Mouse (Mus musculus): ENCODE measurements at regions not wholly inside any gene's neighbourhood (a gene's known extent, or its start where the extent isn't known, plus 50 kb on each side); places are given as distances from the start of the nearest gene placed in this dataset.

DNA sequence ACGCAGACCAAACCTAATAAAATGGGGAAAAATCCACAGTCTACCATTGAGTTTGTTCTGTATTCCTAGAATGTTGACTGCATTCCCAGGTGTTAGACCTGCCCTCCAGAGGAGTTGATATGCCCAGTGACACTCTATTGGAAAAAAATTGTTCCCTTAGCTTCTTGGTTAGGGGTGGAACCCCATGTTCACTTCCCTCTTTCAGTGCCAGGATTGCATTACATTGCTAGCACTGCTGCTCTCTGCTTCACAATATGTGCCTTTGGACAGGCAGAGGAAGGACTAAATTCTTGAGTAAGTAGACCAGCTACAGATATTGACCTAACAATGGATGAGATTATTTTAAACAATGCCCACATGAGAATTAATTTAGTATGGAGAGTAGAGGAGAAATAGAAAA, 607.3 kb upstream of the Nr5a2 start:
- DNase-seq (ENCODE audit: low read depth) = no peak

DNA sequence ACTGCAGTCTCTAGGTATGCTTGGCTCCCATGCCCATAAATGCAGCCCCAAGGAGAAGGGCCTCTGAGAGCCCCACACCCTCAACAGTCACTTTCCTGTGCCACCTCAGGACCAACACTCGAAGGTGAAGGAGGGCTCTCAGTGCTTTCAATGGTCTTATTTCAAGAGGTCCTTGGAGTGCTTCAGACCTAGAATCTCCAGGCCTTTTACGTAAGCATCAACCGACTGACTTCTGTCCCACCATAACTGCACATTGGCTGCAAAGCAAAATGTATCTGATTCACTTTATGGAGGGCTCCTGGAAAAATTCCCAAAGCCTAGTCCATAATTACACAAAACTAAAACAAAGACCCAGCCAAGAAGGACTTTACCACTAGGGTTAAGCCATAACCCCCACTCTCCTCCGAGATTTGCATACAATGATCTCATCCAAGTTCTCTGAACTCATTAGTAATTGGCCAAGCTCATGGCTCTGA, 605.4 kb upstream of the Nr5a2 start:
- DNase-seq (ENCODE audit: low read depth) = no peak

- DNase-seq (ENCODE audit: low read depth) = no peak
These were observed 601.4 kb upstream of the Nr5a2 start for GRCm38 (mm10) chr1:137561686-137562085.

DNA sequence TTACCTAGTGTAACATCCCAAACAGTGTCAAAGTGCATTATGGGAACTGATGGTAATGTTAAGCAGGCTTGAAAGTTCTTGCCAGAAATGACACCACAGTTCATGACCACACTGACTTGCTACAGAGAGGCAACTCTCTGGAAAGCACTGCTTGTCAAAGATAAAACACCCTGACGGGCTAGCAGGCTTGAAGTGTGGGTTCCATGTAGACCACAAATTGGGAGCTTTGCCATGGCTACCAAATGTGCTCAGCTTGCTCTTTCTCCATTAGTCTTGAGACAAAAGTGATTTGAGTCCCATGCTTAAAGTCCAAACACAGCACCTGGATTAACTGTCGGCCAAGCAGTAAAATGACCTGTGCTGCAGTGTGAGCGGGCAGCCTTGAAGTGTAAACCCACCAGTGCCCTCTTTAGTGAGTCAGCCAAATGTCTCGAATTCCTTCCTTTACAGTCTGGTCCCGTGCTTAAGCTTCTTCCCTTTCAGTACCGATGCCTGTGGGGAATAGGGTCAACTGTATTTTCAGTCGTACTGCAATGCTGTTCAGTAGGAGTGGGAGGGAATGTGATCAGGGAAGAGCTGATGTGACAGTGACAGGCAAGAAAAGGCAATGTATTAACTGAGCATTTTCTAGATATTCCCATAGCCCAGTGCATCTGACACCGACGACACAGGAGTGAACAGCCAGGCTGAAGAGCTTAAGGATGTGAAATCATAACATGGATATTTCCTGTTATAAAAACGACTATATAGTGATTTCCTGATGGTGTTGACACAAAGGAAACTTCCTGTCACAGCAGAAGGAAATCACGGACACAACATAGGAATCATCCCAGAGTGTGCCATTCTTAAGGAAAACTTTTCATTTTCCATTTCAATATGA, 600.4 kb upstream of the Nr5a2 start:
- no peak for DNase-seq (ENCODE audit: low read depth)

DNA sequence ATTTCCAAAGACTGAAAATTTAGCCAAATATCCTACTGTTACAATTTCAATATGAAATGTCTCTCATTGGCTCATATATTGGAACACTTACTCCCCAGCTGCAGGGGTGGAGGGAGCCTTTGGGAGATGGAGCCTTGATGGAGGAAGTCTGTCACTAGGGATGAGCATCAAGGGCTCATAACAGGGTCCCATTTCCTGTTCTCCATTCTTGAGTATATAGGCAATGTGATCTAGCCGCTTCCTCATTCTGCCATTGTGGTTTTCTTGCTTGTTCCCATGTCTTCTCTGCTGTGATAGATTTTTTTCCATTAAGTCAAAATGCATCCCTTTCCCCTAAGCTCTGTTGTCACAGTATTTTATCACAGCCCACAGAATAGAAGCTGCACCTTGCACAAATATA, 589.4 kb upstream of the Nr5a2 start:
- no peak for DNase-seq (ENCODE audit: low read depth)

DNA sequence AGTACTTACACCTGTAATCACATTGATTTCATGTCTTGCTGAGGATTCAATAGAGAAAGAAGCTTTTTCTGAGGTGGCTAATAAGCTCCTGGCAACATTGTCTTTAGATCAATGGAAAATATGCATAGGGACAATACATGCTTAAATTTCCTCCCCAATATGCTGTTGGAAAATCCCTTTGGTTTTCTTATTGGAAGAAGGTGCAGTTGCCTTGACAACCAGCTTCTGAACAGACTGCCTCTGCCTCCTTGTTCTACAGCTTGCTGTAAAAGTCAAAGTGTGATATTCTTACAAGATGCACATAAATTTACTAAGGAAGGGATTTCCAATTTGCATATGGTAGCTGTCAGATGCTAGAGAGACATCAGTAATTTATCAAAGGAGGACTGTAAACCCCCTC, 585.4 kb upstream of the Nr5a2 start:
- DNase-seq (ENCODE audit: low read depth) = no peak

DNA sequence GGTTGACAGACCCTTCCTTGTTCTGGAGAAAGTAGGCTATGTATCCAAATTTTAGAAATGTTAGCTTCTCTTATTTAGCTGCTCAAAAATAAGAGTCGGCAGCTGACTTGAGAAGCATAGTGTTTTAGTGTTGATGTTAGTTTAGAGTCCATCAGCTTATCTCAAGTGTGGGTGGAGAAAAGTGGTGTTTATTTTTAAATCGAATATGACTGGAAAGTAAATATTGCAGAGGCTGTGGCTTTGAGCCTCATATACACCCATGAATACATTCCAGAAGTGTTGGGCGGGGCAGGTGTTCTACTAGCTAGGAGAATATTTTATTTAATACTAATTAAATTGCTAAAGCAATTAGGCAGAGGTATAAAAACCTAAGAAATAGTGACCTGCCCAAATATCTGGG, 583.6 kb upstream of the Nr5a2 start:
- DNase-seq (ENCODE audit: low read depth) = no peak

GRCm38 (mm10) chr1:137541453-137541852, 581.2 kb upstream of the Nr5a2 start:
- no peak for DNase-seq (ENCODE audit: low read depth)

DNA sequence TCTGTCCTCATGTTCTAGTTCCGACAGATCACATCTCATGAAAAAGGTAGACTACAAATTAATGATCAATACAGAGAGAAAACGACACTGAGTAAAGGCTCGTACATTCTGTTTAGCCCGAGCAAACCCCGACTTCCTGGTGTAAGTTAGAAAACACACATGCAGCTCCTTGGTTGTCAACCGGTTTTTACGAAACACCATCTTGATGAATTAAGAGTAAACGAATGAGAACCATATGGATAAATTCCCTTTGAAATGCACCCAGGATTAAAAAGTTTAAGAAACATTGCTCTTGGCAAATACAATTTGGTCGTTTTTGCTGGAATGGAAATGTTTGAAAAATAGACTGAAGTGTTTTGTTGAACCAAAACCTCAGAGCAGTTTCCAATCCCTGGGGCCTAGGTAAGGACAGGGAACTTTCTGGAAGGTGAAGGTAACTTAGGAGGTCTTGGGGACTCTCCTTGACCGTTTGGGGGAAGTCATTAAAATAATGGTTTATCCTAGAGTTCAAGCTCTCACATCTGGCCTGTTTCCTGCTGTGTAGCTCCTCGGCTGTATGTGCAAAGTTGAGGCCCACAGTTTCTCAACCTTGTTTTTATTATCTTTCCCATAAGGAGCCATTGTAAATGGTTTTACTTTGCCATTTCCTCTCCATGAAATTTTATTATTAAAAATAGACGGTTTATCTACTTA, 579.3 kb upstream of the Nr5a2 start:
- DNase-seq (ENCODE audit: low read depth) = no peak

- no peak for DNase-seq (ENCODE audit: low read depth)
These were observed 554.5 kb upstream of the Nr5a2 start for GRCm38 (mm10) chr1:137514750-137515149.

DNA sequence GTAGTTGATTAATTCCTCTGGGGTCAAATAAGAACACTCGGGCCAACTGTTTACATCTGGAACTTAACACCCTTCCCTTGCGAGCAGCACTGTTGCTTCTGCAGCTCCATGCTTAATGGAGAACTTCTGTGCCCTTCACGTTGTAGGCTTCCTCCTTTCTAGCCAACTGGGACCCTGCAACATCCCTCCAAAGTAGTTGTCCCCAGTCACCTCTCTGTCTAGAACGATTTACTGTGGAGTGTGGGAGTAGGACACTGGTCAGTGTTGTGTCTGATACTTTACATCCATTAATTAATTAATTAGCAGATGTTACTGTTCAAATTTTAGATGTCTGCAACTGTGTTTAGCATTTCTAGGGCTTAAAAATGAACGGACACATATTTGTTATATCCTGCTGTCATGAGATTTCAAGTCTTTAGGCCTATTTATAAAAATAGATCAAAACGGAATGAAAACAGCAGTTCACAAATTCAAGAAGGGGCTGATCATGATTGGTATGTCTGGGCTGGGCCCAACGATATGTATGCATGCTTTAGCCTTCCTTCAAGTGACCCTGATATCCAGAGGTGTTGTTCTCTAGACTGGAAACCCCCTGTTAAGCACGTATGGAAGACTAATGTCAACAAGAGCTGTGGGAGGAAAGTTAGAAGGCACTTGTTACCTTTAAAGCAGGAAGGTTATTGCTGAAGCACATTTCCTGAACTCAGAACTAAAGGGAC, 543.6 kb upstream of the Nr5a2 start:
- DNase-seq (ENCODE audit: low read depth) = no peak

- no peak for DNase-seq (ENCODE audit: low read depth)
These were observed 528.0 kb upstream of the Nr5a2 start for GRCm38 (mm10) chr1:137488226-137488625.

GRCm38 (mm10) chr1:137478459-137478858, 518.2 kb upstream of the Nr5a2 start:
- DNase-seq (ENCODE audit: low read depth) = no peak

- DNase-seq (ENCODE audit: low read depth) = no peak
These were observed 517.0 kb upstream of the Nr5a2 start for GRCm38 (mm10) chr1:137477239-137477638.

DNA sequence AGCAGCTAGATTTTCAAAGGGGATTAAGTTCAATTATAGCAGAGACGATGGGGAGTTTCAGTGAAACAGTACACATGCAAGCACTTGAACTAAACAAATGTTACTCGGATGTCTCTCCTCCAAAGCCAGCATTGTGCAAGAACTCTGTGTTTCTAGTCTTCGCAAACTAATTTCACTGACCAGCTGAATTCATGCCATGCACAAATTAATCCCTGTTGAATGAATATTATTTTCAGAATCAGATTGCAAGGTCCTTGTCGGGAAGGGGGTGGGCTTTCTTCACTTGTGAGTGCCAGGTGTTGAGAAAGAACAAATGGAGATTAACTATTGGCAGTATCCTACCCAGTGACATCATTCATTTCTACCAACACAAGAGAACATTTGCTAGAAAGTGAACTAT, 514.6 kb upstream of the Nr5a2 start:
- DNase-seq (ENCODE audit: low read depth) = no peak

DNA sequence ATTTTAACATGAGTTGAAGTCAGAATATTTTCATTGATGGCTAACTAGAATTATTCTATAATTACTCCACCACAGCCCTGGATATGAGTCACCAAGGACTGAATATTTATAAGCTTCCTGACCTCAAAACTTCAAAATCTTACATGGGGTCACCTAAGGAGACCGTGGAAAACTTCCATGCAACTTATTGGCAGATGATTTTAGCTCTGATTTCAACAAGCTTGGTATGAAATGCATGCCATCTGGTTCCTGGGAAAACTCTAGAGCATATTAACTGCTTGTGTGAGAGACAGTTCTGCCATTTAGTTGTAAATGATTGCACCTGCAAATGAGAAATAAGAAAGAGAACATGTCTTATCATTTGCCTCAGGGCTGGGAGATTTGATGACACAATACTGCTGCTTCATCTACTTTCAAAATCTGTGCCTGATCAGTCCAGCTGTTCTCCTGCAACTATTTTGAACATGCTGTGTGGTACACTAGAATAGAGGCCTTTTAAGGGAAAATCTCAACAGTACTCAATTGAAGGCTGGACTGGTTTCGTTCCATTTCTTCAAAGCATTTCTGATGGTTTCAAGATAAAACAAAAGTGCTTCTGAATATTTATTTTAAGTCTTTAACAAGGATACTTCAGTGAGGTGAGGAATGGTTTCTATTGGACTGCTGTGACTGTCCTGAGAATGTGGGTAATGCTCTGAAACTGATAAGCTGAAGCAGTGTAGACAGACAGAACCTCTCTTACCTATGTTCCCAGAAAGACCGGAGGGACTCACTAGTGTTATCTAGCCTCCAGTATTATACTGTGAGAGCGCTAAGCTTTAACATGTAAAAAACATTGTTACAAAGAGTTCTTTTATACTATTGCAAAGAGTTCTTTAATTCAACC, 513.8 kb upstream of the Nr5a2 start:
- no peak for DNase-seq (ENCODE audit: low read depth)

- no peak for DNase-seq (ENCODE audit: low read depth)
These were observed 504.7 kb upstream of the Nr5a2 start for GRCm38 (mm10) chr1:137464971-137465370.

DNA sequence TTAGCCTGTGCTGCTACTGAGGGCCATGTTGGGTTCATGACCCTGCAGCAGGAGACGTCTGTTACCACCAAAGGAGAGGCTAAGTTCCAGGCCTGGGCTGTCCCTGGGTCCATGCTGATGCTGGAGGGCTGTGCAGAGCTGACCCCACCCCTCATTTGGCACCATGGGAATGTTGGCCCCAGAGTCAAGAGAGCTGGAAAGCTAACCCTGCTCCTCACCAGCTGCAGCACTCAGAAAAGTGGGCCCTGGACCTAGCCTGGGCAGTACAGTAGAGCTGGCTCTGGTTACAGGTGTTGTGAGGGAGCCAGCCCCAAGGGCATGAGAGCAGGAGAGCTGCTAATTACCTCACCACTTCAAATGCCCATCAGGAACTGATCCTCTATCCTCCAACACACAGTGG, 500.9 kb upstream of the Nr5a2 start:
- DNase-seq (ENCODE audit: low read depth) = no peak

- DNase-seq (ENCODE audit: low read depth) = no peak
These were observed 493.4 kb upstream of the Nr5a2 start for GRCm38 (mm10) chr1:137453446-137454208.

GRCm38 (mm10) chr1:137452749-137453148, 492.5 kb upstream of the Nr5a2 start:
- DNase-seq (ENCODE audit: low read depth) = no peak

DNA sequence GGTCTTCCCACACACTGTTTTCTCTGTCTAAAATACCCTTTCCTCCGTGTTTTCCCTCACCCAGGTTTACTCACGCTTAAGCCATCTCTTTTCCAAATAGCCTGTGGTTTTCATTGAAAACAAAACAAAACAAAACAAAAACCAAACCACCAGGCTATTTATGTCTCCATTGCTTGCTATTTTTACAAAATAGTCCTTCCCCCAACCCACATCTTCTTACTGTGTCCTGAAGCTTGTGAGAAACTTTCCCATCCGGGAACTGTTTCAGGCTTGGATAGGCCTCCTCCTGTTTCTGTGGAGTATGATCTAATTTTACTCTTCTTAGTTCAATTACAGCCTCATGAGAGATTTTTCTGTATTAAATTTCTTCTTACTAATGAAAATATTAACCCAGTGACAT, 486.2 kb upstream of the Nr5a2 start:
- DNase-seq (ENCODE audit: low read depth) = no peak
